Mouse (Mus musculus) liver, adult 2 months (tissue): Measurements from ENCODE around the gene Ttll5.

Experiments
- CTCF ChIP-seq: fragments of 200-500 bp; IDR thresholded peaks from 2 replicates; pipeline ENCODE4 v1.5.1; 2011; ENCODE audit warnings: low read depth, low read length, control low read depth
- POLR2A ChIP-seq: fragments of 200-500 bp; IDR thresholded peaks from 2 replicates; pipeline ENCODE4 v1.6.1; 2011; ENCODE audit warnings: low read length, control low read depth; ENCODE audit not compliant: insufficient read depth; ENCODE audit errors: extremely low read depth

GRCm38 (mm10) chr12:86056976-86057375, 232.5 kb downstream of the Ttll5 start:
- TF ChIP-seq CTCF (no peak), POLR2A (no peak)
